Mouse (Mus musculus) brain, embryonic 18.5 days (tissue): ENCODE data around the gene Def8.
"Not testable (repeated sequence)": the region's sequence is repeated elsewhere in the genome, so short reads cannot be mapped to it uniquely, and the experiment has no call there.

Experiments used
- DNase-seq: peaks from one replicate; pipeline ENCODE4 v3.0.0-alpha.2; 2012; ENCODE audit warnings: low read depth, low spot score

The Def8 gene

DNA sequence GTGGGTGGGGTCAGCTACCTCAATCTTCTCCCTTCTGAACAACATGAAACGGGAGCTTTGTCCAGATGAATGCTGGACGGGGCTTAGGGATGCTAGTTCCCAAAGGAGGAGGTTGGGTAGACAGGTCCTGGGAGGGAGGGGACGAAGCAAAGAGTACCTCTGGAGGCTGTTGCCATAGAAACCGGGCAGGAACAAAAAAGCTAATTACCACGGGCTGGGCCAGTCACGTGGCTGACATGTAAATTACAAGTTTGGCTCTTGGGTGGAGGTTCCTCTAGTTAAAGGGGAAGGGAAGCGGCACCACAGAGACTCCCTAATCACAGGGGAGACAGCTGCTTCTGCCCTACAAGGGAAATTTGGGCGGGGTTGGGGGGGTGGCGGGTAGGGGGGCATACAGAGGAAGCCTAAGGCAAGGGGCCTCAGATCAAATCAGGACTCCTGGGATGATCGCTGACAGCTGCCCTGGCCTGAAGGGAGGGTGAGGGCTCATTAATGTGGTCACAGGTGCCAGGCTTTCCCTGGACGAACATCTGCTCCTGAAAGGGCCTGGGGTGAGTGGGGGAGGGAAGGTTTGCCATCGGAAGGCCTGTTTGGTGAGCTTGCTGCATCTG lies 10.7 kb upstream of the Def8 start:
- peak; percentile 80 for DNase-seq

GRCm38 (mm10) chr8:123414255-123414654 lies 9.1 kb upstream of the Def8 start:
- no peak for DNase-seq

DNA sequence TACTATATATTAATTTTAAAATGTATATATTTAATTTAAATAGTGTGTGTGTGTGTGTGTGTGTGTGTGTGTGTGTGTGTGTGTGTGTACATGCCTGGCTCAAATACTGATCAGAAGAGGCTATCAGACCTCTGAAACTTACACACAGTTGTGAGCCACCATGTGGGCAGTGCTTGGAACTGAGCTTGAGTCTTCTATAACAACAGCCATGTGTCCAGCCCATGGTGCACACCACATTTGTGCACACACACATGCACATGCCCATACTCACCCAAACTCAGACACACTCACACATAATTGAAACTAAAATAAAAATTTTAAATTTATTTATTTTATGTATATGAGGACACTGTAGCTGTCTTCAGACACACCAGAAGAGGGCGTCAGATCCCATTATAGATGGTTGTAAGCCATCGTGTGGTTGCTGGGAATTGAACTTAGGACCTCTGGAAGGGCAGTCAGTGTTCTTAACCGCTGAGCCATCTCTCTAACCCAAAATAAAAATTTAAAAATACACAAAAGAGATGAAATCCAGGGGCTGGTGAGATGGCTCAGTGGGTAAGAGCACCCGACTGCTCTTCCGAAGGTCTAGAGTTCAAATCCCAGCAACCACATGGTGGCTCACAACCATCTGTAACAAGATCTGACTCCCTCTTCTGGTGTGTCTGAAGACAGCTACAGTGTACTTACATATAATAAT lies 8.2 kb upstream of the Def8 start:
- DNase-seq: not testable (repeated sequence)

- no peak for DNase-seq
Observed at GRCm38 (mm10) chr8:123415967-123416943, 7.1 kb upstream of the Def8 start.

GRCm38 (mm10) chr8:123416944-123417555 lies 6.3 kb upstream of the Def8 start:
- DNase-seq: no peak

DNA sequence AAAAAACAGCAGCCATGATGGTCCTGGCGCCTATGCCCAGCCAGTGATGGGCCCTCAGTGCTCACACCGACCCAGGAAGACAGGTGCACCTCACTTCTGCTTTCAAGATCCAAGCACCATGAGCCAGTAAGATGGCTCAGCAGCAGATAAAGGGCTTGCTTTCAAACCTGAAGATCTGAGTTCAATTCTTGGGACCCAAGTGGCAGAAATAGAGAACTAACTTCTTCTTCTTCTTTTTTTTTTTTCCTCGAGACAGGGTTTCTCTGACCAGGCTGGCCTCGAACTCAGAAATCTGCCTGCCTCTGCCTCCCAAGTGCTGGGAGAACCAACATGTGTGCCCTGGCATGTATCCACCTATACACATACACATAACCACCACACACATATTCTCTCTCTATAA lies 3.6 kb upstream of the Def8 start:
- DNase-seq: no peak

GRCm38 (mm10) chr8:123420525-123421281 lies 2.6 kb upstream of the Def8 start:
- DNase-seq: no peak

DNA sequence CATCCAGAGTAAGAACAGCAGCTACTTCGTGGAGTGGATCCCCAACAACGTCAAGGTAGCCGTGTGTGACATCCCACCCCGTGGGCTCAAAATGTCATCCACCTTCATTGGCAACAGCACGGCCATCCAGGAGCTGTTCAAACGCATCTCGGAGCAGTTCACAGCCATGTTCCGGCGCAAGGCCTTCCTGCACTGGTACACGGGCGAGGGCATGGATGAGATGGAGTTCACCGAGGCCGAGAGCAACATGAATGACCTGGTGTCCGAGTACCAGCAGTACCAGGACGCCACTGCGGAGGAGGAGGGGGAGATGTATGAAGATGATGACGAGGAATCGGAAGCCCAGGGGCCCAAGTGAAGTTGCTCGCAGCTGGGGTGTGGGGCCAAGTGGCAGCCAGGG lies 2.0 kb upstream of the Def8 start:
- no peak for DNase-seq

- DNase-seq: no peak
Observed at GRCm38 (mm10) chr8:123422056-123422780, 1.1 kb upstream of the Def8 start.

DNA sequence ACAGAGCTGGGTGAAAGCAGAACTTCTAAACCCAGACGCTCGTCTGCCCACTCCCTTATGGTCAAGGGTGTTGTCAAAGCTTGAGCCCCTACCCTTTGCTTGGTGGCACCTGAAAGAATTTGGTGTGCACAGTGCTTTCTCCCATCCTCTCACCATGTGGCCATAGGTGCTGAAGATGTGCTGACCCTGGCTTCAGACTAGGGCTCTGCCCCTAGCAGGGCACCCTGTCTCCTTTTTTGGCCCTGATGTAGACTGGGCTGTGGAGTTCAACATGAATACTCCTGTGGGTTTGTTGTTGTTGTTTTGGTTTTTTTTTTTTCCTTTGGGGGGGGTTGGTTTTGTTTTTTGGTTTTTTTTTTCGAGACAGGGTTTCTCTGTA lies 557 bp upstream of the Def8 start:
- DNase-seq: no peak

GRCm38 (mm10) chr8:123426511-123427509 lies 3.5 kb downstream of the Def8 start:
- no peak for DNase-seq

GRCm38 (mm10) chr8:123427639-123428275 lies 4.4 kb downstream of the Def8 start:
- no peak for DNase-seq

GRCm38 (mm10) chr8:123428343-123428893 lies 5.1 kb downstream of the Def8 start:
- DNase-seq: no peak

GRCm38 (mm10) chr8:123428939-123429721 lies 5.8 kb downstream of the Def8 start:
- no peak for DNase-seq

DNA sequence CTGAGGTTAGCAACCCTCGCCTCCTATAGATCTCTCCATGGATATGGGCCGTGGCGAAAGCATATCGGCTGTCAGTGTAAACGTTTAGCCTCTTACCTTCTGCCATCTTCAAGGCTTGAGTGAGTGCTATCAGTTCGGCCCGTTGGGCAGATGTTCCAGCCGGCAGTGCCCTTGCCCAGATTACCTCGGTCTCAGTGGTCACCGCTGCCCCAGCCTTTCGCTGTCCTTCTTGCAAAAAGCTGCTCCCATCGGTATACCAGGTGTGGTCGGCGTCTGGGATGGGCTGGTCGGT lies 6.3 kb downstream of the Def8 start:
- DNase-seq: not testable (repeated sequence)

DNA sequence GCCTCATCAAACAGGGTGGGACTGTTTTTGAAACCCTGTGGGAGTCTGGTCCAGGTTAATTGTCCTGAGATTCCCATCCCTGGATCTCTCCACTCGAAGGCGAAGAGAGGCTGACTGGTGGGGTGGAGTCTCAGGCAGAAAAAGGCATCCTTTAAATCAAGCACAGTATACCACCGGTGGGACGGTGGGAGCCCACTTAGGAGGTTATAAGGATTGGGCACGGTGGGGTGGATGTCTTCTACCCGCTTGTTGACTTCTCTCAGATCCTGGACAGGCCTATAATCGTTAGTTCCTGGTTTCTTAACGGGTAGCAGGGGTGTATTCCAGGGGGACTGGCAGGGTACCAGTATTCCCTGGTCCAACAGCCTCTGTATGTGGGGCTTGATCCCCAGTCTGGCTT lies 7.6 kb downstream of the Def8 start:
- DNase-seq: not testable (repeated sequence)

GRCm38 (mm10) chr8:123431616-123432365 lies 8.5 kb downstream of the Def8 start:
- DNase-seq: no peak
